Mouse (Mus musculus): ENCODE data around the gene Polg2. TPM values are rescaled to one million over a fixed set of nuclear protein-coding genes. Genes with fewer than 3 reads are reported as not detected.

The Polg2 gene
- total and polyA plus RNA-seq, 3 experiments = 6.3 to 10.7 TPM; not detected in 1

DNA sequence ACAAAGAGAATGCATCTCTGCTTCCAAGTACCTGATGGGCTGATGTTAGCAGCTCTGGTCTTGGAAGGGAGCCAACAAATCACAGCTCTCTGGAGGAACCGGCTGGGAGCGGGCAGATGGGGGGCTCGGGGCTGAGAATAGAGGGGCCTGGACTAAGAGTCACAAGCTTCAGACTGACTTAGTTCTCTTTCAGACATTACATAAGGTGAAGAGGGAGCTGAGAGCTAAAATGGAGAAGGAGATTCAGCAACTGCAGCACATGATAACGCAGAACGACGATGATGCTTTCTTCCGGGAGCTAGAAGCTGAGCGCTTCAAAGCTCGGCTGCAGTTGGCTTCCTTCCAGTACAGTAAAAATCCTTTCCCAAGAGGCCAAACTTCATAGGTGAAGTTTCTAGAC is 39.0 kb upstream of the Polg2 start:
- Histone ChIP-seq H3K9me3 (replicated peaks; ENCODE audit: insufficient read depth, low read length) (no peaks in the 10 kb centered on the region), H3K9ac (ENCODE audit: control insufficient read depth, low read depth, low read length, poor library complexity, severe bottlenecking) (no peak overlapping the region), H3K79me2 (ENCODE audit: control insufficient read depth, insufficient read depth, low read length, poor library complexity) (no peaks in the 10 kb centered on the region), H3K4me3 (ENCODE audit: control insufficient read depth in 1 of 2, insufficient read depth in 1 of 2, low read depth in 2 of 2, low read length in 2 of 2) (no peak overlapping the region), H3K27me3 (ENCODE audit: control insufficient read depth in 1 of 2, insufficient read depth in 2 of 2, low read length in 2 of 2) (no peaks in the 10 kb centered on the region), H3K27ac (ENCODE audit: control insufficient read depth, low read depth, low read length) (no peak overlapping the region), H3K4me1 (ENCODE audit: control insufficient read depth in 1 of 2, insufficient read depth in 2 of 2, low read length in 2 of 2) (peaks cover 0 to 2% of the 10 kb centered on the region in 2 experiments; a peak in 1 of 4 replicates), H3K36me3 (ENCODE audit: control insufficient read depth in 1 of 2, insufficient read depth in 2 of 2, low read length in 2 of 2) (peaks cover 5 to 11% of the 10 kb centered on the region in 2 experiments; a peak in 3 of 4 replicates)
- no peak for TF ChIP-seq CHD2 (IDR thresholded peaks at IDR 0.05; ENCODE audit: low read length)
- 0 out of 2 replicates have a peak, but pooled peaks have one; percentile 36 for TF ChIP-seq RCOR1 (IDR thresholded peaks at IDR 0.05; ENCODE audit: low read depth, low read length)
- DNase-seq (ENCODE audit: low read depth, low spot score) = no peak

DNA sequence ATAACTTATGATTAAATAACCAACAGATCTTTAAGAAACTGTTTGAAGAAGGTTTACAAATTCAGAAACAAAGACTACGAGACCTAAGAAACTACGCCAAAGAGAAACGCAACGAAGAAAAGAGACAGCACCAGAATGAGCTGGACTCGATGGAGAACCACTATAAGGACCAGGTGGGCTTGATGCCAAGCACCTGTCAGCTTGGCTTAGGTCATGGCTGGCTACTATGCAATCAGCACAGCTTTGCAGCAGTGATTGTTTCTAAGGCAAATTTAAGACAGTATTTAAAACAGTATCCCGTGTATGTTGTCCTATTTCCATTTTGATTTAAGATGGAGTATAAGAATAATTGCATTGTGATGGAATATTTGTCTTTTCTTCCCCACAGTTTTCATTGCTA is 38.5 kb upstream of the Polg2 start:
- Histone ChIP-seq H3K27me3 (ENCODE audit: control insufficient read depth in 1 of 2, insufficient read depth in 2 of 2, low read length in 2 of 2) (no peaks in the 10 kb centered on the region), H3K4me3 (ENCODE audit: control insufficient read depth in 1 of 2, insufficient read depth in 1 of 2, low read depth in 2 of 2, low read length in 2 of 2) (no peak overlapping the region), H3K27ac (ENCODE audit: control insufficient read depth, low read depth, low read length) (no peak overlapping the region), H3K9ac (ENCODE audit: control insufficient read depth, low read depth, low read length, poor library complexity, severe bottlenecking) (no peak overlapping the region), H3K9me3 (replicated peaks; ENCODE audit: insufficient read depth, low read length) (no peaks in the 10 kb centered on the region), H3K79me2 (ENCODE audit: control insufficient read depth, insufficient read depth, low read length, poor library complexity) (no peaks in the 10 kb centered on the region), H3K36me3 (ENCODE audit: control insufficient read depth in 1 of 2, insufficient read depth in 2 of 2, low read length in 2 of 2) (peaks cover 5 to 11% of the 10 kb centered on the region in 2 experiments; a peak in 3 of 4 replicates), H3K4me1 (ENCODE audit: control insufficient read depth in 1 of 2, insufficient read depth in 2 of 2, low read length in 2 of 2) (peaks cover 0 to 2% of the 10 kb centered on the region in 2 experiments; a peak in 1 of 4 replicates)
- DNase-seq (ENCODE audit: low read depth, low spot score) = no peak
- TF ChIP-seq CHD1 (IDR thresholded peaks at IDR 0.05; ENCODE audit: low read depth, low read length) (no peak), POLR2AphosphoS2 (IDR thresholded peaks at IDR 0.05; ENCODE audit: low read length) (no peak), SIN3A (IDR thresholded peaks at IDR 0.05; ENCODE audit: low read length) (no peak), MYC (IDR thresholded peaks at IDR 0.05; ENCODE audit: low read depth, low read length) (no peak), ETS1 (IDR thresholded peaks at IDR 0.05; ENCODE audit: low read depth, low read length) (no peak), TBP (IDR thresholded peaks at IDR 0.05; ENCODE audit: low read depth, low read length) (no peak)

DNA sequence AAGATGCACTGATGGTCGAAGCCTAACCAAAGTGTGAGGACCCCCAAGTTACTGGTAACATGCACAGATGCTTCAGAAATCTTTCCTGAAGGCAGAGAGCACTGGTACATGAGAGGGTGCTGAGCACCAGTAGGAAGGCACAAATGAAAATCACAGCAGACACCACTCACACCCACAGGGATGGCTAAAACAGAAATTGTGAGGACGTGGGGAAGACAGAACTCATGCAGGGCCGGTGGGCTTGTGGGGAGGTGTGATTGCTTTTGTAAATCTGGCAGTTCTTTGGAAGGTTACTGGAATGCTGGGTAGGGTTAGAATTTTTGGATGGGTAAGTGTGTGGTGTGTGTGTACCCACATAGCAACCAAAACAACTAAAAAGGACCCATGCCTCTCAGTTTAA is 37.8 kb upstream of the Polg2 start:
- Histone ChIP-seq H3K27me3 (ENCODE audit: control insufficient read depth in 1 of 2, insufficient read depth in 2 of 2, low read length in 2 of 2) (no peaks in the 10 kb centered on the region), H3K9me3 (replicated peaks; ENCODE audit: insufficient read depth, low read length) (no peaks in the 10 kb centered on the region), H3K27ac (ENCODE audit: control insufficient read depth, low read depth, low read length) (no peak overlapping the region), H3K4me3 (ENCODE audit: control insufficient read depth in 1 of 2, insufficient read depth in 1 of 2, low read depth in 2 of 2, low read length in 2 of 2) (no peak overlapping the region), H3K9ac (ENCODE audit: control insufficient read depth, low read depth, low read length, poor library complexity, severe bottlenecking) (no peak overlapping the region), H3K36me3 (ENCODE audit: control insufficient read depth in 1 of 2, insufficient read depth in 2 of 2, low read length in 2 of 2) (peaks cover 5 to 11% of the 10 kb centered on the region in 2 experiments; a peak in 3 of 4 replicates), H3K4me1 (ENCODE audit: control insufficient read depth in 1 of 2, insufficient read depth in 2 of 2, low read length in 2 of 2) (peaks cover 0 to 2% of the 10 kb centered on the region in 2 experiments; a peak in 1 of 4 replicates), H3K79me2 (ENCODE audit: control insufficient read depth, insufficient read depth, low read length, poor library complexity) (no peaks in the 10 kb centered on the region)
- DNase-seq (ENCODE audit: low read depth, low spot score) = no peak
- no peak for TF ChIP-seq MXI1 (IDR thresholded peaks at IDR 0.05; ENCODE audit: low read depth, low read length)
- no peak for TF ChIP-seq HCFC1 (IDR thresholded peaks at IDR 0.05; ENCODE audit: low read depth, low read length)
- no peak for TF ChIP-seq CTCF (IDR thresholded peaks at IDR 0.05 in 2 of 3, conservative IDR thresholded peaks at IDR 0.05 in 1 of 3; ENCODE audit: control insufficient read depth in 1 of 3, insufficient read depth in 1 of 3, low read depth in 2 of 3, low read length in 3 of 3, poor library complexity in 1 of 3, severe bottlenecking in 1 of 3)
- no peak for TF ChIP-seq TCF12 (IDR thresholded peaks at IDR 0.05; ENCODE audit: low read depth, low read length)
- no peak for TF ChIP-seq BHLHE40 (IDR thresholded peaks at IDR 0.05; ENCODE audit: borderline replicate concordance, low read depth, low read length)
- no peak for TF ChIP-seq TBP (IDR thresholded peaks at IDR 0.05; ENCODE audit: low read depth, low read length)
- no peak for TF ChIP-seq MYB (IDR thresholded peaks at IDR 0.05; ENCODE audit: low read depth, low read length)
- TF ChIP-seq POLR2A (IDR thresholded peaks at IDR 0.05; ENCODE audit: control insufficient read depth in 1 of 2, insufficient read depth in 1 of 2, low read depth in 1 of 2, low read length in 2 of 2, poor library complexity in 1 of 2) = no peak
- TF ChIP-seq NRF1 (IDR thresholded peaks at IDR 0.05; ENCODE audit: insufficient read depth, low read depth, low read length, poor library complexity, severe bottlenecking) = no peak
- no peak for TF ChIP-seq ZMIZ1 (IDR thresholded peaks at IDR 0.05; ENCODE audit: low read depth, low read length)
- no peak for TF ChIP-seq RCOR1 (IDR thresholded peaks at IDR 0.05; ENCODE audit: low read depth, low read length)
- no peak for TF ChIP-seq POLR2AphosphoS2 (IDR thresholded peaks at IDR 0.05; ENCODE audit: low read length)
- TF ChIP-seq USF1 (IDR thresholded peaks at IDR 0.05; ENCODE audit: low read depth, low read length) = no peak
- no peak for TF ChIP-seq USF2 (IDR thresholded peaks at IDR 0.05; ENCODE audit: borderline replicate concordance in 1 of 2, insufficient read depth in 1 of 2, low read depth in 1 of 2, low read length in 2 of 2)
- TF ChIP-seq ZNF384 (IDR thresholded peaks at IDR 0.05; ENCODE audit: low read depth, low read length) = no peak

Data from MEL (cell line).